Mouse (Mus musculus) heart, postnatal 36 days (tissue): Measurements from ENCODE around the gene BC004004. TPM values are rescaled to one million over a fixed set of nuclear protein-coding genes. Genes with fewer than 3 reads are reported as not detected.

ENCODE experiments used
- DNase-seq, 2 experiments: peaks; one replicate each; pipeline ENCODE4 v3.0.0; 2021 to 2022
- intact Hi-C: fragments of 180-260 bp; cut with DNase I; formaldehyde crosslinking; loops from one replicate; pipeline ENCODE4 v1.15.1; 2025
- total RNA-seq, 2 experiments: library from RNA; stranded (reverse); gene quantifications; 2 replicates each; pipeline ENCODE4 v1.2.3; 2021

Gene BC004004
- total RNA-seq, 2 experiments from 2014 or later, result 228 to 258 TPM

- DNase-seq, result peak in 1 of 2 experiments; percentile 57
- intact Hi-C loops, result no loop called here
Observed at GRCm38 (mm10) chr17:29293807-29294605, 25.4 kb downstream of the BC004004 start.

GRCm38 (mm10) chr17:29295835-29296234 lies 27.2 kb downstream of the BC004004 start:
- DNase-seq, result no peak
- intact Hi-C loops, result no loop called here

- intact Hi-C loops, result no loop called here
- DNase-seq, result no peak
Observed at GRCm38 (mm10) chr17:29297321-29297720, 28.7 kb downstream of the BC004004 start.

- no peak for DNase-seq
- intact Hi-C loops, result loop anchor here (2.0 kb wide), 1 partner anchor 73 kb away; no protein-coding TSS in a partner anchor
Observed at GRCm38 (mm10) chr17:29297813-29298212, 29.2 kb downstream of the BC004004 start.

GRCm38 (mm10) chr17:29299282-29299681 lies 30.7 kb downstream of the BC004004 start:
- intact Hi-C loops, result loop anchor here (2.0 kb wide), 1 partner anchor 72 kb away; no protein-coding TSS in a partner anchor

GRCm38 (mm10) chr17:29300926-29301325 lies 32.3 kb downstream of the BC004004 start:
- intact Hi-C loops, result no loop called here
- no peak for DNase-seq

More at GRCm38 (mm10) chr17:29299282-29299681, 30.7 kb downstream of the BC004004 start:
- DNase-seq, result peak in 1 of 2 experiments; percentile 23

GRCm38 (mm10) chr17:29301421-29301820 lies 32.8 kb downstream of the BC004004 start:
- intact Hi-C loops, result no loop called here
- no peak for DNase-seq

- DNase-seq, result no peak
- intact Hi-C loops, result no loop called here
Observed at GRCm38 (mm10) chr17:29302149-29302548, 33.6 kb downstream of the BC004004 start.

GRCm38 (mm10) chr17:29303087-29303486 lies 34.5 kb downstream of the BC004004 start:
- DNase-seq, result no peak

GRCm38 (mm10) chr17:29303856-29304255 lies 35.3 kb downstream of the BC004004 start:
- DNase-seq, result no peak
- intact Hi-C loops, result loop anchor here (2.0 kb wide), 1 partner anchor 43 kb away; the partner anchor contains the start of gene Mtch1

More at GRCm38 (mm10) chr17:29303087-29303486, 34.5 kb downstream of the BC004004 start:
- intact Hi-C loops, result no loop called here

- no peak for DNase-seq
- intact Hi-C loops, result loop anchor here (2.0 kb wide), 1 partner anchor 42 kb away; the partner anchor contains the start of gene Mtch1
Observed at GRCm38 (mm10) chr17:29304376-29305057, 35.9 kb downstream of the BC004004 start.

- peak; percentile 52 to 62 for DNase-seq
- intact Hi-C loops, result loop anchor here (2.0 kb wide), 1 partner anchor 42 kb away; the partner anchor contains the start of gene Mtch1
Observed at GRCm38 (mm10) chr17:29305058-29305806, 36.6 kb downstream of the BC004004 start.

- intact Hi-C loops, result loop anchor here (2.0 kb wide), 1 partner anchor 41 kb away; the partner anchor contains the start of gene Mtch1
Observed at GRCm38 (mm10) chr17:29305871-29306270, 37.3 kb downstream of the BC004004 start.

GRCm38 (mm10) chr17:29310056-29310623 lies 41.6 kb downstream of the BC004004 start:
- no peak for DNase-seq
- intact Hi-C loops, result no loop called here

More at GRCm38 (mm10) chr17:29305871-29306270, 37.3 kb downstream of the BC004004 start:
- no peak for DNase-seq

GRCm38 (mm10) chr17:29311602-29312001 lies 43.0 kb downstream of the BC004004 start:
- DNase-seq, result no peak
- intact Hi-C loops, result no loop called here

- intact Hi-C loops, result no loop called here
- no peak for DNase-seq
Observed at GRCm38 (mm10) chr17:29312082-29312481, 43.5 kb downstream of the BC004004 start.

- DNase-seq, result no peak
- intact Hi-C loops, result no loop called here
Observed at GRCm38 (mm10) chr17:29313300-29313699, 44.7 kb downstream of the BC004004 start.

- intact Hi-C loops, result no loop called here
- DNase-seq, result no peak
Observed at GRCm38 (mm10) chr17:29315672-29316465, 47.3 kb downstream of the BC004004 start.

GRCm38 (mm10) chr17:29316891-29317290 lies 48.3 kb downstream of the BC004004 start:
- DNase-seq, result no peak
- intact Hi-C loops, result no loop called here
